Mouse (Mus musculus): Measurements from ENCODE around the gene Zdhhc20.

DNA sequence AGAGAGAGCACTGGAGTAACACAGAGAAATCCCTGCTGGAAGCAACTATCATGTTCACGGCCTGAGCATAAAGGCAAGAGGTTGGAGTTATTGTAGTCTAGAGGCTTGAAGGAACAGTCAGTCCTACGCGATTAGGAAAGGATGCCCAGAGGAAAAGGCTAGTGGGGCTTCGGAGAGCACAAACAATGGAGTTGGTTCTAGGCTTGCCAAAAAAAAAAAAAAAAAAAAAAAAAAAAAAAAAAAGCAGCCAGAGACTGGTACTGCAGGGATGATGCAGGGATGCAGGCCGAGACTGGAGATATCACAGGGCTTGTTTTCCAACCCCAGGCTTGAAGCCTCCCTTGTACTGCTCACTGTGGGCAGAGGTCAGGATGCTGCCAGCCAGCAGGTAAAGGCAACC lies 19.2 kb upstream of the Zdhhc20 start:
- TF ChIP-seq CHD2 (IDR thresholded peaks at IDR 0.05; ENCODE audit: low read length) = no peak
- TF ChIP-seq POLR2A (IDR thresholded peaks at IDR 0.05; ENCODE audit: control insufficient read depth in 1 of 2, insufficient read depth in 1 of 2, low read depth in 1 of 2, low read length in 2 of 2, poor library complexity in 1 of 2) = no peak
- TF ChIP-seq POLR2AphosphoS2 (IDR thresholded peaks at IDR 0.05; ENCODE audit: low read length) = no peak
- TF ChIP-seq MXI1 (IDR thresholded peaks at IDR 0.05; ENCODE audit: low read depth, low read length) = no peak
- no peak for TF ChIP-seq CTCF (IDR thresholded peaks at IDR 0.05 in 2 of 3, conservative IDR thresholded peaks at IDR 0.05 in 1 of 3; ENCODE audit: control insufficient read depth in 1 of 3, insufficient read depth in 1 of 3, low read depth in 2 of 3, low read length in 3 of 3, poor library complexity in 1 of 3, severe bottlenecking in 1 of 3)
- no peak for TF ChIP-seq EP300 (IDR thresholded peaks at IDR 0.05; ENCODE audit: low read depth in 1 of 2, low read length in 2 of 2)
- TF ChIP-seq TBP (IDR thresholded peaks at IDR 0.05; ENCODE audit: low read depth, low read length) = no peak
- no peak for TF ChIP-seq POLR2AphosphoS5 (IDR thresholded peaks at IDR 0.05; ENCODE audit: borderline replicate concordance, low read depth, low read length)
- TF ChIP-seq NRF1 (IDR thresholded peaks at IDR 0.05; ENCODE audit: insufficient read depth, low read depth, low read length, poor library complexity, severe bottlenecking) = no peak
- no peak for TF ChIP-seq RAD21 (IDR thresholded peaks at IDR 0.05; ENCODE audit: low read depth, low read length)
- TF ChIP-seq SIN3A (IDR thresholded peaks at IDR 0.05; ENCODE audit: low read length) = no peak
- TF ChIP-seq CHD1 (IDR thresholded peaks at IDR 0.05; ENCODE audit: low read depth, low read length) = no peak
- TF ChIP-seq HCFC1 (IDR thresholded peaks at IDR 0.05; ENCODE audit: low read depth, low read length) = no peak
- TF ChIP-seq ETS1 (IDR thresholded peaks at IDR 0.05; ENCODE audit: low read depth, low read length) = no peak

Measured in MEL (cell line).